Mouse (Mus musculus) cerebellum, adult 2 months (tissue): ENCODE results near the gene Kdelr3. TPM values are rescaled to one million over a fixed set of nuclear protein-coding genes. Genes with fewer than 3 reads are reported as not detected.

ENCODE experiments used
- DNase-seq, 2 experiments: peaks; one replicate each; pipeline ENCODE4 v3.0.0; 2021
- H3K27ac ChIP-seq: fragments of 200-500 bp; 2 replicates; pipeline ENCODE4 v1.5.1; 2012; ENCODE audit warnings: low read length, control low read depth, inconsistent platforms; ENCODE audit not compliant: insufficient read depth
- H3K27me3 ChIP-seq: fragments of 200-500 bp; 2 replicates; pipeline ENCODE4 v1.6.1; 2012; ENCODE audit warnings: inconsistent platforms, mild to moderate bottlenecking, low read length, moderate library complexity; ENCODE audit not compliant: control insufficient read depth, insufficient read depth
- H3K4me1 ChIP-seq: fragments of 200-500 bp; 2 replicates; pipeline ENCODE4 v1.6.1; 2011; ENCODE audit warnings: low read length; ENCODE audit not compliant: control insufficient read depth, insufficient read depth
- H3K4me3 ChIP-seq: fragments of 200-500 bp; replicated peaks from 2 replicates; pipeline ENCODE3; 2011; ENCODE audit warnings: mild to moderate bottlenecking, low read depth, low read length, control low read depth; ENCODE audit not compliant: insufficient read depth
- CTCF ChIP-seq: fragments of 200-500 bp; IDR thresholded peaks from 2 replicates; pipeline ENCODE4 v1.5.1; 2011; ENCODE audit warnings: low read depth, mild to moderate bottlenecking, control low read depth, low read length, moderate library complexity, borderline replicate concordance; ENCODE audit not compliant: insufficient read depth
- POLR2A ChIP-seq: fragments of 200-500 bp; IDR thresholded peaks from 2 replicates; pipeline ENCODE4 v1.6.1; 2011; ENCODE audit warnings: low read length, control low read depth, borderline replicate concordance; ENCODE audit not compliant: insufficient read depth
- WGBS: fragments of 180-500 bp; shearing (Covaris S2); methylation state at CpG from one replicate; pipeline ENCODE4 v1.1.7; 2018; 5-methylcytosine and 5-hydroxymethylcytosine counted together
- polyA plus RNA-seq: library from polyadenylated mRNA; depleted of rRNA; stranded (reverse); fragments of >200 nt; gene quantifications from 2 replicates; pipeline ENCODE4 v1.2.3, GENCODE M21; 2012; rRNA removed

Gene Kdelr3
- polyA plus RNA-seq, 1 experiment = 1.7 TPM

- H3K27me3 ChIP-seq = no peaks in the 10 kb centered on the region
- no peak for DNase-seq
- no peak overlapping the region for H3K4me3 ChIP-seq
- TF ChIP-seq POLR2A = no peak
- no peak for TF ChIP-seq CTCF
- H3K4me1 ChIP-seq = no peaks in the 10 kb centered on the region
- H3K27ac ChIP-seq = no peak overlapping the region
- 84% methylated on average over 9 of the region's 9 CpGs for WGBS
Observed at GRCm38 (mm10) chr15:79562417-79562816, 46.2 kb downstream of the Kdelr3 start.

- Histone ChIP-seq H3K27me3 (no peaks in the 10 kb centered on the region), H3K4me3 (no peak overlapping the region), H3K4me1 (no peaks in the 10 kb centered on the region), H3K27ac (no peak overlapping the region)
- 58% methylated on average over 1 of the region's 1 CpGs for WGBS
- DNase-seq = no peak
- TF ChIP-seq POLR2A (no peak), CTCF (no peak)
Observed at GRCm38 (mm10) chr15:79575543-79576222, 59.5 kb downstream of the Kdelr3 start.

DNA sequence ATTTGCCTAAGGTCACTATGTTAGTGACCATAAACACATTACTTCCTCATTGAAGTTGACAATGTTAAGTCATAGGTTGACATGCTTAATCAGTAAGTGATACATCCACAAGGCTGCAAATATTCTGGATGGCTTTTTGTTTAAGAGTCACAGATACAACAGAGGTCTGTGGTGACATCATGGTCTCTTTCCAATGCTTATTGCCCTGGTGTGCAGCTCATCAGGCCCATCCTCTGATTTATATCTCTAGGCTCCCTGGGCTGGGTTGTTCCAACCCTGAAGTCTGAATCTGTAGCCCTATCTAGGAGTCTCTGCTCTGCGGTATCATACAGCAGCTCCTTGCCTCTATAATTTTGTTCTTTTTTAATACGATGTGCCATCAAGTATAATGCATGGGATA lies 60.7 kb downstream of the Kdelr3 start:
- H3K4me3 ChIP-seq = no peak overlapping the region
- 97% methylated on average over 2 of the region's 2 CpGs for WGBS
- no peak overlapping the region for H3K27ac ChIP-seq
- no peaks in the 10 kb centered on the region for H3K27me3 ChIP-seq
- DNase-seq = no peak
- H3K4me1 ChIP-seq = no peaks in the 10 kb centered on the region
- TF ChIP-seq CTCF (no peak), POLR2A (no peak)

Other genes starting within 250 kb of the Kdelr3 start
- gene Baiap2l2, start 230.9 kb upstream of the Kdelr3 start, polyA plus RNA-seq = 0.21 and 0.52 TPM in 2 replicates
- 26.1 and 27.3 TPM in 2 replicates for gene Pla2g6, start 188.0 kb upstream of the Kdelr3 start, polyA plus RNA-seq
- gene Maff, start 169.8 kb upstream of the Kdelr3 start, polyA plus RNA-seq = 0.78 and 0.80 TPM in 2 replicates
- 88.5 and 95.4 TPM in 2 replicates for gene Tmem184b, start 112.8 kb upstream of the Kdelr3 start, polyA plus RNA-seq
- 110 and 122 TPM in 2 replicates for gene Csnk1e, start 60.8 kb upstream of the Kdelr3 start, polyA plus RNA-seq
- gene Kcnj4, start 11.2 kb upstream of the Kdelr3 start, polyA plus RNA-seq = 0.82 and 1.5 TPM in 2 replicates
- gene Ddx17, start 30.3 kb downstream of the Kdelr3 start, polyA plus RNA-seq = 414 and 429 TPM in 2 replicates
- 1.2 and 1.4 TPM in 2 replicates for gene Dmc1, start 88.7 kb downstream of the Kdelr3 start, polyA plus RNA-seq
- 8.5 and 9.5 TPM in 2 replicates for gene Fam227a, start 142.5 kb downstream of the Kdelr3 start, polyA plus RNA-seq
- 30.3 and 32.3 TPM in 2 replicates for gene Cby1, start 142.8 kb downstream of the Kdelr3 start, polyA plus RNA-seq
- gene Tomm22, start 154.4 kb downstream of the Kdelr3 start, polyA plus RNA-seq = 99.9 and 106 TPM in 2 replicates
- 43.8 and 45.0 TPM in 2 replicates for gene Josd1, start 171.5 kb downstream of the Kdelr3 start, polyA plus RNA-seq
- 52.5 and 59.5 TPM in 2 replicates for gene Gtpbp1, start 174.4 kb downstream of the Kdelr3 start, polyA plus RNA-seq
- 42.7 and 45.2 TPM in 2 replicates for gene Sun2, start 226.1 kb downstream of the Kdelr3 start, polyA plus RNA-seq